Mouse (Mus musculus) kidney, adult 9 months (tissue): Measurements from ENCODE around the gene Grhpr.

Source experiments
- DNase-seq: peaks from one replicate; pipeline ENCODE4 v3.0.0; 2022

Grhpr gene

GRCm38 (mm10) chr4:45018452-45018980, 37.3 kb downstream of the Grhpr start, which contains the start of gene Polr1e:
TSS of gene Polr1e (plus strand) at chr4:45018583.
- DNase-seq, result peak; percentile 98

DNA sequence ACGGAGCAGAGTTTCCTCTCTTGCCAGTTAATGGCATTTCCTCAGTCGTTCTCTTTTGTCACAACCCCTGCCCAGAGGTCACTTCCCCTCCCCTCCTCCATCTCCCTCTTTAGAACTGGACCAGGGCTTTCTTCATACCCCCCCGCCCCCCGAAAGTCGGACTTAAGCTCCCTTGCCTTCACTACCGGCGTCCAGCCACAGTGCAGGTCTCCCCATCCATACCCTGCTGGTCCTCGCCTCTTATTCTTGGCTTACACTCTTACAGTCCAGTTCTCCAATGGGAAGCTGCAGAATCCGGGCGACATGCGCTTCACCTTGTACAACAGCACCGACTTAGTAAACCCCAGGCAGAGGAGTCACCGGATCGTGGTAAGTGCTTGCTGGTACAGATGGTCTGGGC, 37.8 kb downstream of the Grhpr start:
- DNase-seq, result no peak

GRCm38 (mm10) chr4:45026459-45026858, 45.3 kb downstream of the Grhpr start:
- no peak for DNase-seq

GRCm38 (mm10) chr4:45032586-45032985, 51.4 kb downstream of the Grhpr start:
- no peak for DNase-seq

- peak; percentile 90 for DNase-seq
These were observed 53.8 kb downstream of the Grhpr start for GRCm38 (mm10) chr4:45034693-45035628.

DNA sequence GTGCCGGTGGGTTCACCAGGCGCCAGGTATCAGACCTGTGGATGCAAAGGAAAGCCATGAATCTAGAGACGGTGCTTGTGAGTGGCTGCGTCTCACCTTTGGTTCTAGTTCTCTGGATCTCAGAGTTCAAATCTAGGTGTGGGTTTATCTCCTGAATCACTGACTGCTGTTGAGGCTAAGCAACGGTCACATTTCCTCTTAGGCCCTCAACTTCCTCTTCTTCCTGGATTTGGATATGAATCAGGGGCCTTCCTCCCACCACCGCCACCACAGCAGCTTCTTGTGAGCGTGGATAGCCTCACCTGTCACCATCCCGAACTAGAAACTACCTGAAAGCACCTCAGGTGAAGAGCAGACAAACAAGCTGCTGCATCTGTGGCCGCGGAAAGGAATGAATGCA, 54.9 kb downstream of the Grhpr start:
- DNase-seq, result no peak

DNA sequence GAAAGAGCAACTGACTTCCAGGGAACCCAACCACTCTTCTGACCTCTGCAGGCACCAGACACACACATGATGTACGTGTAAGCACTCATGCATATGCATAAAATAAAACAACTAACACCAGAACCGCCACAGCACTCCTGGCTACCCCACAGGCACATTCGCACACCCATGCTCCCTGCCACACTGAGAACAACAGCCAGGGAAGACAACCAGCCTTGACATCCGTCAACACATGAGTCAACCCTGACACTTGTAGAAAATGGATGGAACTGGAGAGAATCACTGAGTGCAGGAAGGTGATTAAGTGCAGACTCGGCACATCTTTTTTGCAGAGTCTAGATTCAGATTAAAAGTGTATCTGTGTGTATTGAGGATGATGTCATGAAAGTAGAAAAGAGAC, 55.4 kb downstream of the Grhpr start:
- no peak for DNase-seq

DNA sequence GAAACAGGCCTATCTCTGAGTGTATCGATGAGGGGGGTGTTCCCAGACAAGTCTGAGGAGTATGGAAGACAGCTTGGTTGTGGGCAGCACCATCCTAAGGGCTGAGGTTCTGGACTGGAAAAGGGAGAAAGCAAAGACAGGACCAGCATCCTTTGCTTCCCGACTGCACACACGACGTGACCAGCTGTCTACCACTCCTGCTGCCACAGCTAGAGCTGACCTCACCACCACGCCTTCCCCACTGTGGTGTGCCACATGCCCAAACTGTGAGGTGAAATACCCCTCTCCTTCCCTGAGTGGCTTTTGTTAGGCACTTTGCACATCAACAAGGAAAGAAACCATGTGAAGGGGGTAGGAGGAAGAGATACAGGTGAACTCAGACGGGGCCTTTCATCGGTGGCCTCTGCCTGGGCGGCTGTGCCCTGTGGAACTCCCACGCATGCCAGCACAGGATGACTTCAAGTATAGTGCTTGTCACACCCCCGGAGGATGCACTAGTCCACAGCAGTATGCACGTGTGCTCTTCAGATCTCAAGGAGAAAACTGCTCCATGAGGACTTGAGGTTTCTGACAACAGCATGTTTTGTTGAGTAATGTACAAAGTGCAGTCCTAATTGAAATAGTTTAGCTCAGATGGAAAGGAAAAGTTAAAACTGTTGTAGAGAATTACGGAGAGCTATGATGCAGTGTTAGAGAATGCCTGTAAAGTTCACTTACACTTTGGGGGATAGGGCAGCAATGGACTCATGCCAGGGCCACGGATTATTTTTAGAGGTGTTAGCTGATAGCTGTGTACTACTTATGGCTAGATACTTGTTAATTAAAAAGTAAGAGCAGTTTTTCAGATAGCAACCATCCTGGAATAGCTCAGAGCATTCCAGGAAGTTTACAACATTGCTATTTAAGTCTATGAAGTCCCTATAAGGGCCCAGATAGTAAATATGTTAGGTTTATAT, 56.5 kb downstream of the Grhpr start:
- DNase-seq, result peak; percentile 42

DNA sequence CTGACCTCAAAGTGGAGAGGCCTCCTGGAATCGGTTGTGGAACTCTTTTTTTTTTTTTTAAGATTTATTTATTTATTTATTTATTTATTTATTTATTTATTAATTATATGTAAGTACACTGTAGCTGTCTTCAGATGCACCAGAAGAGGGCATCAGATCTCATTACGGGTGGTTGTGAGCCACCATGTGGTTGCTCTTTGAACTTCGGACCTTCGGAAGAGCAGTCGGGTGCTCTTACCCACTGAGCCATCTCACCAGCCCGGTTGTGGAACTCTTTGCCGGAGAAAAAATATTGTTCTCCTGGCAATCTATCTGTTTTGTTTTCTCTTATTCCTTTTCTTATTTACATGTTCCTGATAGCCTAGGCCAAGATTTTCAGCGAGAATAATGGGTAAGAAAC, 57.7 kb downstream of the Grhpr start:
- DNase-seq, result peak; percentile 53

DNA sequence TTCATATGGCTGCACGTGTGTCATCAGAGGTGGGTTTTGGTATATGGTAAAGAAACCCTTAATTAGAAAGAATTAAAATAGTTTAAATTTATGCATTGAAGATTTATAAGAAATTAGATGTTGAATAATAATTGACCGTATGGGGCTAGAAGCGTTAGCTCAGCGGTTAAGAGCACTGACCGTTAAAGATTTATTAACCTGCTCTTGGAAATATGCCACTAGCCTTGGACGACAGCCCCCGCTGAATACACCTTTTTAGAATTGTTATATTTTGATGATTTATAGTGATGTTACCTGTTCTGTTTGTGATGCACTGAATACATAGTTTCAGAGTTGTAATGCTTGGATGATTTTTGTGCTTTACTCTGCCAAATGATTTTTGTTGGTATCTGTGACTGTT, 58.4 kb downstream of the Grhpr start:
- peak; percentile 64 for DNase-seq
